Mouse (Mus musculus): ENCODE measurements around the gene Jazf1.

GRCm38 (mm10) chr6:52918980-52919379 lies 149.5 kb downstream of the Jazf1 start:
- TF ChIP-seq MAFK (IDR thresholded peaks at IDR 0.05; ENCODE audit: insufficient read depth, low read depth, low read length) = no peak
- peak; percentile 81; the same call in 1 of the 2 replicates for TF ChIP-seq ZC3H11A (IDR thresholded peaks at IDR 0.05; ENCODE audit: borderline replicate concordance, low read depth, low read length)
